Mouse (Mus musculus) ZHBTc4 (cell line): ENCODE measurements around the gene Prim2.
A peak's percentile ranks its signal among the peaks of the same experiment; 100 is the strongest.

Source experiments
- DNase-seq: peaks from one replicate; pipeline ENCODE4 v3.0.0-alpha.2; 2011; ENCODE audit warnings: low read depth, low spot score

The Prim2 gene

DNA sequence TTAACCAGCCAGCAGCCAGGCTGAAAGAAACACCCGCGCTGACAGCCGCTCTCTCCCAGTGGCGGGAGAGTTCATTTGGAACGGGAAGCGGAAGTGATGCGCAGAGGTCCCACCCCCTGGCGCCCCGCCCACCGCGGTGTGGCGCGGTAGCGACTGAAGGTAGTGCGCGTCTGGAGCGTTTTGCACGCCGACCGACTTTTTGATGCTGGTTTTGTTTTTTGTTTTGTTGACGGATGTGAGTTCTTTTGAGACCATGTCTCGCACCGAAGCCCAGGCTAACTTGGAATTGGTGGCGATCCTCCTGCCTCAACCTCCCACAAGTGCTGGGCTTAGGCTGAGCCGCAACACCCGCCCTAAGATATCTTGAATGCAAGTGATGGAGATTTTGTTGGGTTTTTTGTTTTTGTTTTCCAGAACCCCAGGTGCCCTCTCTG lies at the start of gene Prim2:
TSS of gene Prim2 (minus strand) at position 88 of the 434 bp plus-strand sequence.
- DNase-seq = peak; percentile 95

DNA sequence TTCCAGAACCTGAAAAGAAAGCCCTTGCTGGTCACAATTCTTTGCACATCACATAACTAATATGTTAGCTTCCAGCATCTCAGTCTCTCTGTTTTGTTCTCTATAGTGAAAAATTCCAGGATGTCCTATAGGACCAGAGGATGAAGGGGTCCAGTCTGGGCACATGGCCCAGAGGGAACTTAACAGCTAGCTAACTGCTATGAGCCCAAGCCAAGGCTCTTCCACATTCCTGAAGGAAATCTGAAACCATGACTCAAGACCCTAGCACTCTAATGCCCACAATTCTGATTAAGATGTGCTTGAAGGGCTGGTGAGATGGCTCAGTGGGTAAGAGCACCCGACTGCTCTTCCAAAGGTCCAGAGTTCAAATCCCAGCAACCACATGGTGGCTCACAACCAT lies 48.0 kb upstream of the Prim2 start:
- DNase-seq = no peak

DNA sequence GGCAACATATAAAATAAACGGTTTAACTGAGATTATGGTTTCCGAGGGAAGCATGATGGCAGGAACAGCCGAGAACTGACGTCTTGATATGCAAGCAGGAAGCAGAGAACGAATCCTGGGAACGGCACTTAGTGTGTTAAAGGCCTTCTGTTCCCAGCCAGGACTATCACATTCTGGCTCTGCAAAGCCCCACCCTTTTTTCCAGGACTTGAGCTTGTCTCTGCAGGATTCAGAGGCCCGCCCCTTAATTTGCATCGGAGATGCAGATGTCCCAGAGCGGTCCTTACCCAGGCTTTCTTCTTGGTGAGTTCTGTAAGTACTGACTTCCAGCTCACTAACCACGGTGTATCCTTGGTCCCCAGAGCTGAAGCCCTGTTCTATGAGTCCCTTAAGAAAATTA lies 45.2 kb upstream of the Prim2 start:
- peak; percentile 92 for DNase-seq

DNA sequence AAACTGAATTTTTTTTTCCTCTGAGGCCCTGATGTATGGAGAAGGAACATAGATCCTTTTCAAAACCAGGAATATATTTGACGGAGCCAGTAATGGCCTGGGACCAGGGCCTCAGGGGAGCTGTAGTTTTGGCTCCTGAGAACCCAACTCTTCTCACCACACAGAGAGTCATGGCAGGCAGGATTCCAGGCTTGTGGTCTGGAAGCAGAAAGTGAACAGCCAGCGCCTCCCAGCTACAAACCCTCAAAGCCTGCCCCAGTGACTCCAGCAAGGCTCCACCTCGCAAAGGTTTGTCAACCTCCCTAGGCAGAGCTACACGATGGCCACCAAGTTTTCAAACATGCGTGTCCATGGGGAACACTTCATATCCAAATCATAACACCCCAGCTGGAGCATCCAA lies 42.4 kb upstream of the Prim2 start:
- no peak for DNase-seq

DNA sequence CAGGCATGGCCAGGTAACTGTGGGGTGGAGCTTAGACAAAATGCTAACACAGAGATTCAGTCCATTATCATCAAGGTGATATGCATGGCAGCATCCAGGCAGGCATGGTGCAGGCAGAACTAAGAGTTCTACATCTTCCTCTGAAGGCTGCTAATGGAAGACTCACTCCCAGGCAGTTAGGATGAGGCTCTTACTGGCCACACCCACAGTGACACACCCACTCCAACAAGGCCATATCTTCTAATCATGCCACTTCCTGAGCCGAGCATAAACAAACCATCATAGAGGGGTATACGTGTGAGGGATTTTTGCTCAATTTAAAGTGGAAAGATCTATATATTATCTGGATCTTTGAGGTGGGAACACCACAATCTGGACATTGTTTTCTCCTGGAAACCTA lies 40.0 kb upstream of the Prim2 start:
- no peak for DNase-seq

DNA sequence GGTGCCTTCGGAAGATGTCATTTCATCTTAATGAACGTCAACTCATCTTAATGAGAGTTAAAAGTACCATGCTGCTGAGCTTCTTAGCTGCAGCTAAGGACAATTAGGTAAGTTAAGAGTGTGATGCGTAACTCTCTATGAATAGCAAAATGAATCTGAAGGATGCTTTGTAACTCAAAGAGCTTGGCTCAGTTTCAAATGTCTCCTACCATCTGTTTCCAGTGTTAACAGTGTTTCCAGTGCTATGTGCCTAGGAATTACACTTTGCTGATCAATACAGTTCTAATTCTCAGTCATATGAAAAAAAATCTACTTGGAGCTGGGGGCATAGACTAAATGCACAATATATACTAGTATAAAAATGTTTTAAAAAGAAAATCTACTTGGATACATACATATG lies 31.6 kb upstream of the Prim2 start:
- DNase-seq = no peak

DNA sequence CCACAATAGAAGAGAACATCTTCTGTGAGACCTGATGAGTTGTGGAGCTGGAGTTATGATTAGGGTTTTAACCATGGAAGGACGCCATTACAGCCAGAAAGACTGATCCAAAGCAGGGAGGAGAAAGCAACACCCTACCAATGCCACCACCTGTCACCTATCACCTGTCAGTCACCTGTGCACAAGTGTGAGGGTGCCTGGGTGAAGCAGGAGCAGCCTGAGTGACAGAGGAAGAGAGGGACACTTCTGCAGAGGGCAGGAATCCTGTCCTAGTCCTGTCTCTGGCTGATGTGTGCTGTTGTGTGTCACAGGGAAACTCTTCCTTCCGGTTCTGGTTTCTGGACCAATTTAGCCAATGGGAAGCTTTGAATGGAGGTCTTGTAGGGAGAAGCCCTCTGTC lies 26.4 kb upstream of the Prim2 start:
- DNase-seq = no peak

DNA sequence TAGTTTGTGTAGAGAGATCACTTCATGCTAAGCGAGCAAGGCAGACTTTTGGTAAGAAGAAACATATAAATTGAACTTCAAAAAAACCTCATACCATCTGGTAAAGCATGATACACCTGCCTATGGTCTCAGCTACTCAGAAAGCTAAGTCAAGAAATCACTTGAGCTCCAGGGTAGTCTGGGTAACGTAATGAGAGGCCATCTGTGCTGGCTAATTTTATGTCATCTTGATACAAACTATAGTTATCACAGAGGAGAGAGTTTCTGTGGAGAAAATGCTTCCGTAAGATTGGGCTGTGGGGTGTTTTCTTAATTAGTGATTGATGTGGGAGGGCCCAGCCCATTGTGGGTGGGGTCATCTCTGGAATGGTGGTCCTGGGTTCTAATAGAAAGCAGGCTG lies 24.3 kb upstream of the Prim2 start:
- no peak for DNase-seq

DNA sequence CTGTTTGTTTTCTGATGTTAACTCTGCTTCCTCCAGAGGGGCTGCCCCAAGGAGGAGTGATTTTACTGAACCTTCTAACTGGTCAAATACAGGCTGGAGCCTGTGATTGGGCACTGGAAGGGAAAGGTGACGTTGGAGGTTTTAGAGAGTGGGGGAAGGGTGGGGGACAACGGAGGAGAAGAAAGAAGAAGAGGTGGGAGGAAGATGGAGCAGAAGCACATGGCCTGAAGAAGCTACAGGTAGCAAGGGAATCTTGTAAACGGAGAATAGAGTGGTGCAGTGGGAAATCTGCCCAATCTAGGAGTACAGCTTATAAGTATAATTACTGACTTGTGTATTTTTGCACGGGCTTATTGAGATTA lies 20.5 kb upstream of the Prim2 start:
- peak; percentile 22 for DNase-seq

DNA sequence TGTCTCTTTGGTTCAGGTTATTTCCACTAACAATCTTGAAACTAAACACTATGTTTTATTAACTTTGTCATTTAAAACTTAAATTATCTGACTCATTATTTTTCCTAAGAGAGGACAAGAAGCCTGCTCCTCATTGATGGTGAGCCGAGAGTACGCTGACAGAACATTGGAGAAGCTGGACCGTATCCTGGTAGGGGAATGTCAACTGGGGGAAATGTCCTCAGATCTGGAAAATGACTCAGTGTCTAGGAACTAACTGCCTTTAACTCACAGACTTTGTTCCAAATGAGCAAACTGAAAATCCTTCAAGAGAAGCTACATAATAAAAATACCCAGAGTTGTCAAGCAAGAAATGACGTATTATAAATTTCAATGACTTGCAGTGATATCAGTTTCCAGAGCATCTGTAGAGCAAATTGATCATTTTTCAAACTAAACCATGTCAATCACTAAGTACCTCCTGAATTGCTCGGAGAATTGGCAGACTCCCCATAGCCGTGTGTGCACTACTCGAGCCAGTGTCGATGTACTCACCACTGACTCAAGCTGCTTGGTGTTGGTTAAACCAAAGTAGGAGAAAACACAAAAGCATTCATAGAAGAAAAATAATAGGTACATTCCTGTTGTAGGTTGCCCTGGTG lies 20.0 kb upstream of the Prim2 start:
- no peak for DNase-seq

DNA sequence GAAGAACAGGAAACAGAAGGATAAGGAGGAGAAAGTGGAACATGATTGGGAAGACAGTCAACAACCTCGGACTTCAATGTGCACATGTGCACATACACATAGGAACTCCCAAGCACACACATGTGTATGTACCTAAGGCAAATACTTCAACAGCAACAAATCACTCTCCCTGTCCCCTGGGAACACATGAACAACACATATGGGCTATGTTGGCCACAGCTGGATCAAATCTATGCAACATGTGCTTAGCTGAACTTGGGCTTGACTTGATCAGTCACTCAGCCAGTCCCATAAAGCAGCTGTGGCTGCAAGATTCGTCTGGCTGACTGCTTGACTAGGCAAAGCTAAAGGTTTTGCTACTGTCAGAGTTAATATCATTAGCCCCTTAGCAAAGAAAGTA lies 19.2 kb upstream of the Prim2 start:
- DNase-seq = no peak

DNA sequence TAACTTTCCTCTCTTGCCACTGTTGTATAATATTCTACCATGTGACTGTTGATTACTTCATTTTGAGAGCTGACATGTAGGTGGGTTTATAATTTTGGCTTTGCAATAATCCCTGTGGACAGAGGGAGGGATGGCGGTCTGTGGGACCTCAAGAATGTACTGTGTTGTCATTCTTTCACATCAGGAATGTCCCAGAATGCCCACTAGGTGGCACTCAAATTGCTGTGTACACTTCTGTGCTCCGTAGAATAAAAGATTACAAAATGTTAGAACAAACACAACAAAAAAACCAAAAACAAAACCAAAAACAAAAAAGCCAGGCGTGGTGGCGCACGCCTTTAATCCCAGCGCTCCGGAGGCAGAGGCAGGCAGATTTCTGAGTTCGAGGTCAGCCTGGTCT lies 14.9 kb upstream of the Prim2 start:
- DNase-seq = peak; percentile 65

DNA sequence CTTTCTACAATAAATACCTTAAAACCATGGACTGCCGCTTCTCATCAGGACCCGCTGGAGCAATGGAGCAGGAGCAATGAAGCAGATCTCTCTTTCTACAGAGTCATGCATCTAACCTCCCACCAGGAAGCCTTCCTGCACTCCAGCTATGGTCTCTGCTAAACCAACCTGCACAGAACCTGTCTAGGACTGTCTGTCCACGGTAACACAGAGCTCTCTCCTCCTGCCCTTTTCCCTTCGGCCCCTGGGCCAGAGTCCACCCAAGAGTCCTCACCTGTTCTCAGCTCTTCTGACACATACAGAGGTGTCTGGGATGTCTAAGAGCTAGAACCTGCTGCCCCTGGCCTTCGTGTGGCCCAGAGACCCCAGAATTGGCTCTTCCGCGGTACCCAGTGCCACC lies 11.3 kb upstream of the Prim2 start:
- no peak for DNase-seq

DNA sequence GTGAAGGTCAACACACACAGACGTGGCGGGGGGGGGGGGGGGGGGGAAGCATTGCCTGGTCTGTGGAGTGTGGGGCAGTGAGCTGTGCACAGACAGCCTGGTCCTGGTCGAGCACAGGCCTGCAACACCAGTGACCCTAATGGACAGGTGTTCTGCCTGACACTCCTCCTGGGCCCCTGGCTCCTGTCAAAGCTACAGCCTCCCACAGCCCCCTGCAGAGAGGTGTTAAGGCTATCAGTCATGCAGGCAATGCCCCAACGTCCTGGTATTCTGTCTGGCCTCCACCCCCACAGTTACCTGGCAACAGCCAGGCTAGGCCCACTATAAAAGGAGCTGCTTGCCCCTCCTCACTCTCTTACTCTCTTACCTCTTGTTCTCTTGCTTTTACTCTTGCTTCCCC lies 10.8 kb upstream of the Prim2 start:
- peak; percentile 51 for DNase-seq

DNA sequence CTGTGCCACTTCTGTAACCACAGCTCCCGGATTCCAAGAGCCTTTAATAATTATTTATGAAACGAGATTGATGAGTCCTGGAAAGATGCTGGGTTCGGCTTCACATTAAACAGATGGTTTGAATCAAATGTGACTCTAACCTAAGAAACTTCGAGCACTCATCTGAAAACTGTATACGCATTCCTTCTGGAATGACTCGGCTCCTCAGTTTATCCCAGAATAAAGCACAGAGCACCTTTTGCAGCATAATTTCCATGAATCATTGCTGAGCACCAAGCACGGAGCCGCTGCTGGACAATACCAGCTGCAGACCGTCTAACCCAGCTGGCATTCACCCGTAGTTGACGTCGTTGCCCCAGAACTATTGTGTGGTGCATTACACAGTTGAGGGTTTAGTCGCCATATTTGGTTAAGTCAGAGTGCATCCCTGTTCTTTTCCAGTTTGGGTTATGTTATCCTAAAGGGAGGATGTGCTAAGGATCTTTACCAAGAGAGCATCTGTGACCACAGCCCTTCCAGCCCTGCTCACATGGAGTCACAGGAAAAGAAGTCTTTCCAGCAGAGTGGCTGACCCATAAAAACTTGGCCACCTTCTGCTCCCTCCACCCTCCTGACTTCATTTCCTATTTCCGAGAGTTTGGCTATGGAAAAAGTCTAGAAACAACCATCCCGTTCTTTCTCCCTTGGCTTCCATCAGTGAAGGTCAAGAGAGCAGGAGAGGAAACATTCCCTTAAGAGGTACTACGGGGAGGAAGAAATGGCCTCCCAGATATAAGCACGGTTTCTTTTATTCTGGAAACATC lies 3.8 kb upstream of the Prim2 start:
- no peak for DNase-seq

DNA sequence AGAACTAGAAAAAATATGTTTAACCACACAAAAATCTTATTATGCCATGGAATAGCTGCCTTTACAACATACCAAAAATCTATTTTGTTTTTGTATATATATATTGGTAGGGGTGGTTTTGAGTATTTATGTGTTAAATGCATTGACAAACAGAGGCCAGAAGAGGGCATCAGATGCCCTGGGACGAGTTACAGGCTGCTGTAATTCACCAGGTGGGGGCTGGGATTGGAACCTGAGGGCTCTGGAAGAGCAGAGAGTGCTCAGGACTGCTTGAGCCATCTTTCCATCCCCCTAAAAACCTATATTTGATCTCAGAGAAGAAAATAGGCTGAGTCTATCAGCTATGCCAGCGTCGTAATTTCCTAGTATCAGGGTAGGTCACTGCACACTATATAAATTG lies 2.9 kb upstream of the Prim2 start:
- peak; percentile 74 for DNase-seq

DNA sequence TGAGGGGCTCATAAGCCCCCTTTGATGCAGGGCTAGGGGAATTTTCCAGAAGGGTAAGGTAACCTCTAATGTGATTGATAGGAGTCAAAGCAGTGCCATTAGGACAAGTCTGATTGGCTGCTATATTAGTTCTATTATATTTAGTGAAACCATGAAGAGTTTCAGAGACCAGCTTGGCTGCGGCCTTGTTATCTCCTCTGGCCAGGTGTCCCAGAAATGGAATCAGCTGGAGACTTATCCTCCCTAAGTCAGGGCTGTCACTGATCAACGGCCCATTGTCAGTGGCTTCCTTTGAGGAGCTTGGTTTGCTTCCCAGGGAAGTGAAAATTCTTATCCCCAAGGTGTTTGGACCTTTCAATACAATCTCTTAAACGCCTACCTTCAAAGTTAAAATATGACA lies 2.5 kb upstream of the Prim2 start:
- no peak for DNase-seq

DNA sequence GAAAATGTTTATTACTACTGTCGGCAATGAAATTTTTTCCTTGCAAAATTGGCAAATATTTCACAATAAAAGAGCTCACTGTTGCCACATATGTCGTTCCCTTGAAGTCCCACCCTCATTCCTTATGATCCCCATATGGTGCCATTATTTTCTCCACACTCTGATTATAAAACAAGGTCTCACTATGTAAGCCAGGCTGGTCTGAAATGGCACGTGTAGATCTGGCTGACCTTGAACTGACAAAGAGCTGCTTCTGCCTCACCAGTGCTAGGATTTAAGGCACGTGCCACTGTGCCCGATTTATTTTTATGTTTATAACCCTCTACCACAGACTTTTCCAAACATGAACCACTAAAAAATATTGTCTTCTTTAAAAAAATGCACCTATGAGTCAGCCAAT lies 1.8 kb upstream of the Prim2 start:
- no peak for DNase-seq

DNA sequence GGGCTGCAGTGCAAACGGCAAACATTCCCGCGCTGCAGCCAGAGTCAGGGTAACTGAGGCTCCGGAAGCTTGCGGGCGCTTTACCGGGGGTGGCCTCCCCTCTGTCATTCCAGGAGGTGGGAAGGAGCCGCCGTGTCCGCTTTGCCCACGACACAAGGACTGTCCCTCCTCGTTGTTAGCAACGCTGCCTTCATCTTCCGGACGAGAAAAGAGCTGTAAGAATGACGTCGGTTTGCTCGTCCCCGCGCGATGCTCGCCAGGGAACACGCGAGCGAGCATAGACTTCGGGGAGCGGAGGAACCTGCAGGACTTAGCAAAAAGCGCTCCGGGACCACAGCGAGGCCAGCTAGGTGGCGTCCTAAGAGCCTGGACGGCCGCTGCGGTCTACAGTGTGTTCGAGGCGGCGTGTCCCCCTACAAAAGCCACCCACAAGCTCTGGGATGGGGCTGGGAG lies 595 bp upstream of the Prim2 start:
- DNase-seq = peak; percentile 81

DNA sequence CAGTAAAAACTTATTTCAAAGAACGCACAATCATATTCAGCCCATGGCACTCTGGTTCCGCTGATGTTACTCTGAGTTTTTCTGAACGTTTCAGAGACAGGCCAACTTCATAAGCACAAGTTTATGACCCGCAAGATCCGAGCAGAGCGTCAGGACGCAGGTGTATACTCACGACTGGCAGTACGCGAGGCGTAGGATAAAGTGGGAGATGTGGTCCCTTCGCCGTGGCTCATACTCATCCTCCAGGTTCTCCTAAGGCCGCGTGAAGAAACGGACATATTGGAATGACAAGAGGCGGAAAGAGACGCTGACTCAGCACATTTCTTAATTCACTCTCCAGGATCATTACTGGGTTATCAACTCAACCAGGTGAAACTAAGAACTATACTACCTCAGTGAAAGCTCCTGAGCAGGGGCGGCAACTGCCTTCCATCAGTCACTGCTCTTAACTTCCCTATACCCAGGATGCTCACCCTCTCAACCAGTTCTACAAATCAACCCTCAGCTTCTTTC lies 5.9 kb downstream of the Prim2 start:
- DNase-seq = no peak

DNA sequence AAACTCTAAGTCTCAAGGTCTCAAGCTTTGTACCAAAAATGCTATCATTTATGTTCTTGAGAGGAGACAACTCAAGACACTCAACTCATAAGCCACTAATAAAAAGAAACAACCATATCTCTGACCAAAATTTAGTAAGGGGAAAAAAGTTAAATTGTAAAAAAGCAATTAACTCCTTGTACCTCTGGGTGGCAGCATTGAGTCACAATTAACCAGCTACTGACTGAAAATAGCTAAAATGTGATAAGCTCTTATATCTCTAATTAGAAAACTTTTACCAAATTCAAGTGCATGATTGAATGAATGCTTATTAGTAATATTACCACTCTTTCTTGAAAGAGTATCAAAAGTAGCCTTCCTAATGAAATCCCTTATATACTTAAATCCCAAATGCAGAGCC lies 6.4 kb downstream of the Prim2 start:
- peak; percentile 32 for DNase-seq

DNA sequence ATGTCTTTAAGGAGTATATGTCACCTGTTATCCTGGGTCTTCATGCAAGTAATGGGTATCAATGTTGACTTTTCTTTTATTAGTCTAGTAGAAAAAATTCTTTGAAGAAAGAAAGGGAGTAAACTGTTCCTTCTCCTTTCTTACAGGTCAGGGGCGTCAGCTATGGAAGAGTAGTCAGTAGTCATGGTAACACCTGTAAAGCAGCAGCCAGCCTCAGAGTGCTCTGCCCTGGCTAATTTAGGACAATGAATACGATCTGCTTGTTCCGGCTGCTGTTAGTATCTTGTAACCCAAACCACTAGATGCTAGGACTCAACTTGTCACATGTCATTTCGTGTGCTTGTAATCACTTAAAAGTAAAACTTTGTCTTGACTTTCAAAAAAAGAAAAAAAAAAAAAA lies 11.3 kb downstream of the Prim2 start:
- no peak for DNase-seq

DNA sequence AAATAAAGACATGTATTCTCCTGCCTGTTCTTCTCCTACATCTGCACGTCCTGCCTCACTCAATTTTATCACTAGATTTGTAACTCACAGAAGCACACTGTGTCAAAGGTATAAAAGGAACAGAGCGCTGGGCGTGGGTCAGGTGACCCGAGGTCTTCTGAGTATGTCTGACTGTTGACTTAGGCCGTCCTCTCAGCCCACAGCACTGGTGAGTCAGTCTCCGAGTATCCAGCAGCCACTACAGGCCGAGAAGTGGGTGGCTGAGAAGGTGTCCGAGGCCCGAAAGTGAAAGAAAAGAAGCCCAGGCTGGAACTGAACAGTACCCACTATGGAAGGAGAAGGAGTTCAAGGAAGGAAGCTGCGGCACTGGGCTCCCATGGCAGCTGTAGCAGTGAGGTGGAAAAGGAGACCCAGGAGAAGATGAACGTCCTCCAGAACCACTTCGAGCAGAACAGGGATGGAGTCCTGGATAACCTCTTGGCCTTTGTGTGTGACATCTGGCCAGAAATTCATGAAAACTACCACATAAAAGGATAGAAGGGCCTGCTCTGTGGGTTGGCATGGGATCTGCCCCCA lies 11.9 kb downstream of the Prim2 start:
- DNase-seq = no peak
